ENCODE assay signal across 22 mouse cellular contexts in genomic region chr5:33654424-33654823, GRCm38 (mm10). TPM values are rescaled to one million over a fixed set of nuclear protein-coding genes. Genes with fewer than 3 reads are reported as not detected.
DNase-seq lines count a peak whose midpoint lies in the region; ATAC-seq and TF ChIP-seq lines count a peak whose summit lies in the region.
"Had no signal": no experiment of that assay in that cellular context is flagged by ENCODE, and none has a peak within 500 bp of the region (broad histone marks: within the 10 kb centered on the region; RNA-seq: fewer than 3 reads in every experiment).

No protein-coding gene starts in this region.

- WGBS in midbrain, embryonic 13.5 days = 94% methylated on average over 13 of the region's 13 CpGs
- WGBS in midbrain, embryonic 15.5 days = 93% methylated on average over 13 of the region's 13 CpGs

- DNase-seq in gastrocnemius, adult 2 months = peak; percentile 30
- no peak for DNase-seq in gastrocnemius, postnatal 36 days
- peak; percentile 27 for DNase-seq in kidney, postnatal 10 days
- DNase-seq in kidney, postnatal 4 days = no peak
- no peak for DNase-seq in urinary bladder, postnatal 25 days (ENCODE audit: low spot score)
- DNase-seq: adrenal gland, adult 2 months; gastrocnemius, postnatal 25 days; heart, postnatal 36 days; layer of hippocampus, postnatal 36 days; thymus, adult 2 months had no signal

- no peaks in the 10 kb centered on the region for H3K9me3 ChIP-seq in midbrain, embryonic 13.5 days
- no peaks in the 10 kb centered on the region for H3K9me3 ChIP-seq in midbrain, embryonic 15.5 days
- H3K9me3 ChIP-seq: embryonic facial prominence, embryonic 10.5 days; limb, embryonic 15.5 days; lung, embryonic 15.5 days; neural tube, embryonic 15.5 days had no signal

- no peaks in the 10 kb centered on the region for H3K27me3 ChIP-seq in midbrain, embryonic 13.5 days
- no peaks in the 10 kb centered on the region for H3K27me3 ChIP-seq in midbrain, embryonic 15.5 days (replicated peaks)
- H3K27me3 ChIP-seq: limb, embryonic 15.5 days; lung, embryonic 15.5 days; neural tube, embryonic 15.5 days had no signal

- intact Hi-C loops in gastrocnemius, adult 2 months (cut with DNase I) = no loop called here
- intact Hi-C loops in gastrocnemius, postnatal 36 days (cut with DNase I) = loop anchor here (10.0 kb wide), 1 partner anchor 530 kb away; the partner anchor contains the start of gene Mxd4

- peaks cover 58% of the 10 kb centered on the region for H3K4me1 ChIP-seq in midbrain, embryonic 13.5 days (replicated peaks)
- H3K4me1 ChIP-seq in midbrain, embryonic 15.5 days = peaks cover 49% of the 10 kb centered on the region

- no peak overlapping the region for H3K4me3 ChIP-seq in gastrocnemius, adult 2 months
- H3K4me3 ChIP-seq in midbrain, embryonic 13.5 days (replicated peaks) = no peak overlapping the region
- H3K4me3 ChIP-seq in midbrain, embryonic 15.5 days = no peak overlapping the region
- H3K4me3 ChIP-seq: limb, embryonic 15.5 days; lung, embryonic 15.5 days; neural tube, embryonic 15.5 days had no signal

- H3K4me2 ChIP-seq in midbrain, embryonic 13.5 days (replicated peaks) = no peak overlapping the region
- no peak overlapping the region for H3K4me2 ChIP-seq in midbrain, embryonic 15.5 days
- H3K4me2 ChIP-seq: heart, embryonic 11.5 days; limb, embryonic 15.5 days; lung, embryonic 15.5 days; neural tube, embryonic 15.5 days had no signal

- peaks cover 24% of the 10 kb centered on the region for H3K36me3 ChIP-seq in midbrain, embryonic 13.5 days
- no peaks in the 10 kb centered on the region for H3K36me3 ChIP-seq in midbrain, embryonic 15.5 days (replicated peaks)

- no peak for TF ChIP-seq CTCF in gastrocnemius, adult 2 months (IDR thresholded peaks at IDR 0.05)

- no peak for ATAC-seq in midbrain, embryonic 13.5 days
- ATAC-seq in midbrain, embryonic 15.5 days (replicated peaks) = no peak
- ATAC-seq: hindbrain, embryonic 16.5 days; intestine, embryonic 16.5 days; midbrain, embryonic 16.5 days had no signal

- no peak overlapping the region for H3K27ac ChIP-seq in gastrocnemius, adult 2 months
- H3K27ac ChIP-seq in midbrain, embryonic 13.5 days = no peak overlapping the region
- H3K27ac ChIP-seq in midbrain, embryonic 15.5 days = no peak overlapping the region
- H3K27ac ChIP-seq: embryonic facial prominence, embryonic 10.5 days; limb, embryonic 15.5 days; lung, embryonic 15.5 days; macrophage; neural tube, embryonic 15.5 days had no signal

- H3K9ac ChIP-seq in midbrain, embryonic 13.5 days (replicated peaks) = 0 out of 2 replicates have a peak overlapping the region, but pooled peaks have one; percentile 19
- no peak overlapping the region for H3K9ac ChIP-seq in midbrain, embryonic 15.5 days
- H3K9ac ChIP-seq: limb, embryonic 15.5 days; lung, embryonic 15.5 days; neural tube, embryonic 15.5 days had no signal

RNA-seq across cellular contexts. Expression of gene Slbp, which starts 2.0 kb away (rescaled TPM):
- total RNA-seq in gastrocnemius, adult 2 months (2021) = 1 to 10 TPM; 6.3 to 7.7 TPM
- total RNA-seq in gastrocnemius, postnatal 36 days (2021) = 1 to 10 TPM; 7.4 to 7.6 TPM
- 143 and 151 TPM in 2 replicates for polyA plus RNA-seq in midbrain, embryonic 13.5 days (2015; fragmentation: Nextera tagmentation; extraction: Ambion mirVana)
- polyA plus RNA-seq in midbrain, embryonic 15.5 days (2015; fragmentation: Nextera tagmentation; extraction: Ambion mirVana) = 109 and 110 TPM in 2 replicates

RNA-seq across cellular contexts. Expression of gene Tacc3, which starts 3.5 kb away (rescaled TPM):
- 1 to 10 TPM in 1 of 2 experiments, under 1 TPM in 1; 0.97 to 1.3 TPM for total RNA-seq in gastrocnemius, adult 2 months (2021)
- total RNA-seq in gastrocnemius, postnatal 36 days (2021) = 1 to 10 TPM; 1.6 to 3.1 TPM
- polyA plus RNA-seq in midbrain, embryonic 13.5 days (2015; fragmentation: Nextera tagmentation; extraction: Ambion mirVana) = 84.6 and 88.0 TPM in 2 replicates
- polyA plus RNA-seq in midbrain, embryonic 15.5 days (2015; fragmentation: Nextera tagmentation; extraction: Ambion mirVana) = 27.9 and 32.2 TPM in 2 replicates

RNA-seq across cellular contexts. Expression of gene Tmem129, which starts 3.8 kb away (rescaled TPM):
- total RNA-seq in gastrocnemius, adult 2 months (2021) = 10 to 100 TPM in 1 of 2 experiments, 1 to 10 TPM in 1; 9.0 to 11.7 TPM
- total RNA-seq in gastrocnemius, postnatal 36 days (2021) = 1 to 10 TPM; 6.1 to 9.7 TPM
- 31.8 and 33.2 TPM in 2 replicates for polyA plus RNA-seq in midbrain, embryonic 13.5 days (2015; fragmentation: Nextera tagmentation; extraction: Ambion mirVana)
- 31.1 and 32.0 TPM in 2 replicates for polyA plus RNA-seq in midbrain, embryonic 15.5 days (2015; fragmentation: Nextera tagmentation; extraction: Ambion mirVana)

RNA-seq across cellular contexts. Expression of gene Gm9903, which starts 24.7 kb away (rescaled TPM):
- total RNA-seq in gastrocnemius, adult 2 months (2021) = under 1 TPM in 1 of 2 experiments, not detected in 1; 0.64 TPM
- total RNA-seq in gastrocnemius, postnatal 36 days (2021) = under 1 TPM; 0.42 to 0.54 TPM
- 0.85 TPM in 2 replicates for polyA plus RNA-seq in midbrain, embryonic 13.5 days (2015; fragmentation: Nextera tagmentation; extraction: Ambion mirVana)
- polyA plus RNA-seq in midbrain, embryonic 15.5 days (2015; fragmentation: Nextera tagmentation; extraction: Ambion mirVana) = 0.47 and 0.77 TPM in 2 replicates
- total RNA-seq: common myeloid progenitor, adult 5-6 weeks had no signal

RNA-seq across cellular contexts. Expression of gene Fam53a, which starts 25.0 kb away (rescaled TPM):
- total RNA-seq in gastrocnemius, adult 2 months (2021) = 10 to 100 TPM; 59.4 to 68.6 TPM
- total RNA-seq in gastrocnemius, postnatal 36 days (2021) = 10 to 100 TPM; 56.9 to 61.8 TPM
- 36.0 and 41.3 TPM in 2 replicates for polyA plus RNA-seq in midbrain, embryonic 13.5 days (2015; fragmentation: Nextera tagmentation; extraction: Ambion mirVana)
- polyA plus RNA-seq in midbrain, embryonic 15.5 days (2015; fragmentation: Nextera tagmentation; extraction: Ambion mirVana) = 31.2 and 31.5 TPM in 2 replicates

Comparison
In these comparisons a context has a peak if more than half of its experiments do, and no peak if none do; other contexts are left out.
1. DNase-seq: peak in gastrocnemius, adult 2 months (single experiment) and kidney, postnatal 10 days (single experiment); none in gastrocnemius, postnatal 36 days (0 of 2), kidney, postnatal 4 days (0 of 2) and urinary bladder, postnatal 25 days (single experiment).